Mouse (Mus musculus) heart, postnatal 0 days (tissue): ENCODE measurements at regions not wholly inside any gene's neighbourhood (a gene's known extent, or its start where the extent isn't known, plus 50 kb on each side); places are given as distances from the start of the nearest gene placed in this dataset.

Source experiments
- ATAC-seq: fragments of 200-750 bp; cut with Nextera tagmentation; 2 replicates; pipeline ENCODE4 v1.8.0; 2017; ENCODE audit warnings: low read depth, moderate number of reproducible peaks, moderate library complexity; ENCODE audit not compliant: insufficient read depth
- DNase-seq: peaks from one replicate; pipeline ENCODE4 v3.0.0-alpha.2; 2016; ENCODE audit warnings: low spot score
- H3K27ac ChIP-seq: fragments of 300-500 bp; sonication (generic); 2 replicates; pipeline ENCODE4 v1.5.1; 2014; ENCODE audit warnings: low read depth, mild to moderate bottlenecking
- H3K27me3 ChIP-seq: fragments of 300-500 bp; sonication (generic); 2 replicates; pipeline ENCODE4 v1.6.1; 2014; ENCODE audit warnings: low read length, mixed read lengths; ENCODE audit not compliant: control insufficient read depth, insufficient read depth
- H3K36me3 ChIP-seq: fragments of 300-500 bp; sonication (generic); replicated peaks from 2 replicates; pipeline ENCODE4 v1.6.1; 2014; ENCODE audit warnings: low read length, mixed read lengths; ENCODE audit not compliant: control insufficient read depth, insufficient read depth
- H3K4me1 ChIP-seq: fragments of 300-500 bp; sonication (generic); 2 replicates; pipeline ENCODE4 v1.6.1; 2014; ENCODE audit warnings: antibody characterized with exemption; ENCODE audit not compliant: control insufficient read depth, insufficient read depth
- H3K4me2 ChIP-seq: fragments of 300-500 bp; sonication (generic); 2 replicates; pipeline ENCODE4 v1.6.1; 2014; ENCODE audit warnings: low read depth, mild to moderate bottlenecking, low read length, moderate library complexity
- H3K4me3 ChIP-seq: fragments of 300-500 bp; sonication (generic); 2 replicates; pipeline ENCODE4 v1.5.1; 2014; ENCODE audit warnings: low read depth, low read length
- H3K9ac ChIP-seq: fragments of 300-500 bp; sonication (generic); replicated peaks from 2 replicates; pipeline ENCODE4 v1.6.1; 2014; ENCODE audit warnings: low read depth, low read length, mixed read lengths
- H3K9me3 ChIP-seq: fragments of 300-500 bp; sonication (generic); replicated peaks from 2 replicates; pipeline ENCODE4 v1.6.1; 2016; ENCODE audit warnings: low read length; ENCODE audit not compliant: control insufficient read depth
- CTCF ChIP-seq: IDR thresholded peaks from 2 replicates; pipeline ENCODE4 v1.5.1; 2016; ENCODE audit warnings: antibody characterized with exemption, control low read depth, low read depth
- EP300 ChIP-seq: IDR thresholded peaks from 2 replicates; pipeline ENCODE4 v1.6.1; 2016; ENCODE audit warnings: antibody characterized with exemption, low read depth
- WGBS: fragments of 180-500 bp; shearing (Covaris S2); extraction: QIAGEN DNeasy Blood & Tissue Kit; methylation state at CpG from one replicate; pipeline ENCODE4 v1.1.7; 2014; 5-methylcytosine and 5-hydroxymethylcytosine counted together

DNA sequence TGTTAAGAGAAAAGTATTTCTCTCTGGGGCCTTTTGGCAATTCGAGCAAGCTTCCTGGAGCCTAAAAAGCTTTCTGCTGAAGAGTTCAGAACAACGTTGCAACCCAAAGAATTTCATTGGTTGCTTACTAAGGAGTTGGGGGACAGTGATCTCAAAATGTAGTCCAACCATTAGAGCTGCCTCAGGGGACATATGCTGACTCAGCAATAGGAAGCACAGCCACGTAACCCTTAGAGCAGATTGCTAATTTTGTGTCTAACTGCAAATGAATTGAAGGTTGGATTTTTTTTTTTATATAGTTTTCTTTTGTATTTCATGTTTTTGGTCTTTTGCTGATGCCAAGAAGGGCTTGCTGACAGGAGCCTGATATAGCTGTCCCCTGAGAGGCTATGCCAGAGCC lies 52.6 kb upstream of the Tmtc2 start:
- no peak for ATAC-seq
- Histone ChIP-seq H3K4me2 (no peak overlapping the region), H3K36me3 (no peaks in the 10 kb centered on the region), H3K27me3 (no peaks in the 10 kb centered on the region), H3K27ac (no peak overlapping the region), H3K4me3 (no peak overlapping the region), H3K4me1 (no peaks in the 10 kb centered on the region), H3K9ac (no peak overlapping the region), H3K9me3 (no peaks in the 10 kb centered on the region)
- TF ChIP-seq CTCF = no peak
- no peak for TF ChIP-seq EP300
- no peak for DNase-seq
- 57% methylated on average over 3 of the region's 3 CpGs for WGBS

GRCm38 (mm10) chr10:105625324-105625950 lies 51.2 kb upstream of the Tmtc2 start:
- DNase-seq = no peak
- TF ChIP-seq CTCF (no peak), EP300 (no peak)
- Histone ChIP-seq H3K9me3 (no peaks in the 10 kb centered on the region), H3K9ac (no peak overlapping the region), H3K27ac (no peak overlapping the region), H3K36me3 (no peaks in the 10 kb centered on the region), H3K4me1 (no peaks in the 10 kb centered on the region), H3K27me3 (no peaks in the 10 kb centered on the region), H3K4me3 (no peak overlapping the region), H3K4me2 (no peak overlapping the region)
- ATAC-seq = no peak
- 86% methylated on average over 8 of the region's 8 CpGs for WGBS
